Mouse (Mus musculus) olfactory bulb, adult 2 months (tissue): Measurements from ENCODE around the gene Mob3b.

Source experiments
- CTCF ChIP-seq: fragments of 200-500 bp; IDR thresholded peaks from 2 replicates; pipeline ENCODE4 v1.5.1; 2012; ENCODE audit warnings: low read depth, mild to moderate bottlenecking, low read length, moderate library complexity; ENCODE audit not compliant: insufficient read depth
- POLR2A ChIP-seq: fragments of 200-500 bp; IDR thresholded peaks from 2 replicates; pipeline ENCODE4 v1.6.1; 2012; ENCODE audit warnings: mild to moderate bottlenecking, low read depth, low read length, moderate library complexity; ENCODE audit not compliant: insufficient read depth

DNA sequence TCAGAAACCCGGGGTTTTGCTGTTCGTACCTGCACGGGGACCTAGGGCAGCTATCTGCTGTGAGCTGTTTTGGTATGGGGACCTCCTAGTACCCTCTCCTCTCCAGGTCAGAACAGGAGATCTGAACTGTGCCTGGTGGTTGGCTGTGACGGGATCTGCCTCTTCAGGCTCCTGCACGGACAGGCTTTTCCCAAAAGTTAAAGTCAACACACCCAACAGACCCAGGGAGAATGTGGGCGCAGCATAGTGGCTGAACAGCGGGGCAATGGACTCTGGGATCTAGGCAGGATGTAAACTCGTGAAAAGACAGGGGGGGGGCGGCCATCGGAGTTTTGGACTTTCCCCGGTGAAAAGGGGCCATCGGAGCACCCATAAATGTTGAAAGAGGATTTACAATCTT is 170.2 kb downstream of the Mob3b start:
- TF ChIP-seq CTCF (no peak), POLR2A (no peak)
